Mouse (Mus musculus): ENCODE results near the gene Rrp7a. TPM values are rescaled to one million over a fixed set of nuclear protein-coding genes. Genes with fewer than 3 reads are reported as not detected.
"Not testable (repeated sequence)": the region's sequence is repeated elsewhere in the genome, so short reads cannot be mapped to it uniquely, and the experiment has no call there.

The Rrp7a gene
- polyA plus RNA-seq, 1 experiment from 2014 or later, result 61.1 TPM

DNA sequence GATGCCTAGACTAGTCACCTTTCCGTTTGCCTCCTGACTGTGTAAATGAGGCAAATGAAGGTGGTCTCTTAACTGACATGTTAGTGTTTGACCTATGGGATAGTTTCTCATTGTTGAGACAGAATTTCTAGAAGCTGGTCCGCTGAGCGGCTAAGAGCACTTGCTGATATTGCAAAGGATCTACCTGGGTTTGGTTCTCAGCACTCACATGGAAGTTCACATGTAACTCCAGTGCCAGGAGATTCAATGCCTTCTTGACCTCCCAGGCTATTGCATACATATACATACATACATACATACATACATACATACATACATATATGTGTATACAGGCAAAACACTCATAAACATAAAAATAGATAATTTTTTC, 27.5 kb upstream of the Rrp7a start:
- Histone ChIP-seq H3K4me1 (peaks cover 12% of the 10 kb centered on the region), H3K27me3 (replicated peaks) (no peaks in the 10 kb centered on the region), H3K4me3 (0 out of 2 replicates have a peak overlapping the region, but pooled peaks have one; percentile 7), H3K9ac (no peak overlapping the region), H3K4me2 (replicated peaks) (peak overlapping the region; percentile 89), H3K27ac (peak overlapping the region; percentile 64; the same call in 1 of the 2 replicates), H3K9me3 (no peaks in the 10 kb centered on the region), H3K36me3 (peaks cover 34% of the 10 kb centered on the region)
- 33% methylated on average over 3 of the region's 3 CpGs for WGBS
- ATAC-seq (ENCODE audit: low FRiP score, low read depth), result no peak

DNA sequence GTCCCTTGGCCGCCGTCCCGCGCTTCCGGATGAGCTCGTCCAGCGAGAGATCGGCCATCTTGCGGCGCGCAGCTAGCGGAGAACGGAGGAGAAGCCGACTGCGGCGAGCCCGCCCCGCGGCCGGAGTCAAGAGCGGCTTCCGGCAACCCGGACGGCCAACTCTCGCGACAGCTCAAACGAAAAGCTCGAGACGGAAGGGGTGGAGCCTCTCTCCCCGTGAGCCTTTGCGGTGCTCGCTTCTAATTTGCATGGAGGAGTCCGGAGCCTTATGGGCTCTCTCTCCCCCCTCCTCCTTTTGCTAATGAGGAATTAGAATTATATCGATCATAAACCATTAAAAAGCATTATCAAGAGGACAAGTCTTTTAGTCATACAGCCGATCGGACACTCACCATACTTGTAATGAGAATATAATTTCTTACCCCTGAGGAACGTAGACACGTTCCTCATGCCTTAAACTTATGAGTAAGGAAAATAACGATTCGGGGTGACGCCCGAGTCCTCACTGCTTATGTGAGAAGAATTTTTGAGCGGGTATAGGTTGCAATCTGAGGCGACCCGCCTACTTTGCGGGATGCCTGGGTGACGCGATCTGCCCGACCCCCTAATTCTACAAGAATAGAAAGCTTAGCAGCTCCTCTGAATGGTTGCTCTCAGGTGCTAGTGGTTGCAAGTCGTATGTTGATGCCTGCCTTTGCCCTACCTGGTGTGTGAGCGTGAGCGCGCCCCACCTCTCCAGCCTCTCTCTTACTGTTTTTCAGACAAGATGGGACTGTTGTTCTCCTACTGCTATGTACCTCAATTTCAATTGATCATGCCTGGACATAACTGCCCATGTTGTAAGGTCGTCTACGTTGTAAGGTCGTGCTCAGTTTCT, 26.8 kb upstream of the Rrp7a start, which contains the start of gene Poldip3:
TSS of gene Poldip3 (minus strand) at position 189 of the 877 bp plus-strand sequence.
- H3K9me3 ChIP-seq, result no peaks in the 10 kb centered on the region
- peak within 1 kb of the TSS; percentile 95 for H3K4me3 ChIP-seq
- H3K27ac ChIP-seq, result peak within 1 kb of the TSS; percentile 93
- peaks cover 12% of the 10 kb centered on the region for H3K4me1 ChIP-seq
- WGBS, result under 1% methylated on average over 56 of the region's 56 CpGs
- H3K4me2 ChIP-seq (replicated peaks), result peak within 1 kb of the TSS; percentile 89
- peak; percentile 92 for ATAC-seq (ENCODE audit: low FRiP score, low read depth)
- peaks cover 36% of the 10 kb centered on the region for H3K36me3 ChIP-seq
- H3K27me3 ChIP-seq (replicated peaks), result no peaks in the 10 kb centered on the region
- peak within 1 kb of the TSS; percentile 95 for H3K9ac ChIP-seq

DNA sequence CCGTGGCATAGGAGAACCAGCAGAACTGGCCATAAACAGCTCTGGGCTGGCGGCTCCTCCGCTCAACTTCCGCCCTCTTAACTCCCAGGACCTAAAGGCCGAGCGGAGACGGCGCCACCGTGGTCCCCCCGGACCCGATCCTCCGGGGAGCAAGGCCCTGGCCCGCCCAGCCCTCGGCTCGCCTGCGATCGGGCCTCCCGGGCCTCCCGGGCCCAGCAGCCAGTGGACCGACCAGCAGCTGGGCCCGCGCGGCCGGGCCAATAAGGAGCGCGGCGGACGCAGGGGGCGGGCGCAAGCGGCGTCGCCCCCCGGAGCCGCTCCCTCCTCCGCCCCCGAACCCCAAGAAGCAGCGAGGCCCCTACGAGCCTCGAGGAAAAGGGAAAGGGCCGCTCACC, 26.2 kb upstream of the Rrp7a start:
- ATAC-seq (ENCODE audit: low FRiP score, low read depth), result peak; percentile 87
- Histone ChIP-seq H3K4me2 (replicated peaks) (peak overlapping the region; percentile 89), H3K4me1 (peaks cover 12% of the 10 kb centered on the region), H3K9ac (peak overlapping the region; percentile 95), H3K9me3 (no peaks in the 10 kb centered on the region), H3K4me3 (peak overlapping the region; percentile 95), H3K36me3 (peaks cover 34% of the 10 kb centered on the region), H3K27ac (peak overlapping the region; percentile 93), H3K27me3 (replicated peaks) (no peaks in the 10 kb centered on the region)
- WGBS, result under 1% methylated on average over 41 of the region's 41 CpGs

DNA sequence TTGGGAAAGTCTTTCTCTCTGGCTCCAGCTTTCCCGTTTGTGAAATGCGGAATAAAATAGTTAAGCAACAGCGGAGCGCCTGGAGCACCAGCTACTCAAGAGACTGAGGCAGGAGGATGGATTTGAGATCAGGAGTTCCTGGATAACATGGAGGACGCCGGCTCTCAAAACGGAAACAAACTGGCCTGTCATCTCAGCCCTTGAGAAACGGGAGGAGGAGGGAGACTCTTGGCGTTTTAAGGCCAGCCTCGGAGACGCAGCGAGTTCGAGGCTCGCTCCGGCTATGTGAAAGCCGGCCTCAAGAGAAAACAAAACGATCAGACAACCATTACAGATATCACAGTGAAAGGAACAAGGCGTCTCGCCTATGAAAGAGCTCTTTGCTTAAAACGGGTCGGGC, 25.8 kb upstream of the Rrp7a start:
- Histone ChIP-seq H3K27ac (peak overlapping the region; percentile 93), H3K4me1 (peaks cover 14% of the 10 kb centered on the region), H3K27me3 (replicated peaks) (no peaks in the 10 kb centered on the region), H3K36me3 (peaks cover 30% of the 10 kb centered on the region), H3K4me2 (replicated peaks) (peak overlapping the region; percentile 89), H3K9me3 (no peaks in the 10 kb centered on the region), H3K4me3 (peak overlapping the region; percentile 95), H3K9ac (peak overlapping the region; percentile 95)
- no peak for ATAC-seq (ENCODE audit: low FRiP score, low read depth)
- 5% methylated on average over 21 of the region's 21 CpGs for WGBS

DNA sequence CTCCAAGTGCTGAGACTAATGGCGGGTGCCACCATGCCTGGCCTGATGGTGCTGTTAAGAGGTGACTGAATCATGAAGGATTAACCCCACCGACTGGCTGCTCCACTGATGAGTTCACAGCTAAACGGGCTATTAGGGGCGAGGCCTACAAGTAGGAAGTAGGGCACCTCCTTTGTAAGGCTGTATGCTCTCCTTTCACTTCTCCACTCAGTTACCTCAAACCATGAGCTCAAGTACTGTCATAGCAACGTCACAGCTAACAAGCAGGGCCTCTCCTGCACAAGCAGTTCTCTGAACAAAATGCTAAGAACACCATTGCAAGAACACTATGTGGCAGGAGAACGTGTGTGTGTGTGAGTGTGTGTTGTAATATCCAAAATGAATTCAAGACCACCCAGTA, 22.9 kb upstream of the Rrp7a start:
- ATAC-seq (ENCODE audit: low FRiP score, low read depth), result no peak
- Histone ChIP-seq H3K9me3 (no peaks in the 10 kb centered on the region), H3K27ac (no peak overlapping the region), H3K36me3 (peaks cover 29% of the 10 kb centered on the region), H3K27me3 (replicated peaks) (no peaks in the 10 kb centered on the region), H3K9ac (no peak overlapping the region), H3K4me3 (no peak overlapping the region), H3K4me2 (replicated peaks) (no peak overlapping the region), H3K4me1 (peaks cover 25% of the 10 kb centered on the region)
- 92% methylated on average over 6 of the region's 6 CpGs for WGBS

DNA sequence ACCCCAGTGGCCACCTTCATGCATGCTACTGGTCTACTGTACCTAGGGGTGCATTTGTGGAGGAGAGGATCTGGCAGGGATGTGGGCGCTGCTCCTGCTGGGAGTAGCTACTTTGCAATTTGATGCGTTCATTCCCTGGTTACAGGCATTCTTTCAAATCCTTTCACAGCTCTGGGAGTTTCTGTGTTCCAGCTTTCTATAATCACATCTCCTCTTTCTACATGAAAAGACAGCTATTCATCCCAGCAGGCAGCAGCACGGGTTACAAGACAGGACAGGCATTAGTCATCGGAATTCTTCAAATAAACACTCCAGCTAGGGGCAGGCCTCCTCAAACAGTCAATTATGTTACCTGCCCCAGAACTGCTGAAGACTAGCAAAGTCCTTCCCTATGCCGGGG, 20.3 kb upstream of the Rrp7a start:
- H3K27me3 ChIP-seq (replicated peaks), result no peaks in the 10 kb centered on the region
- H3K27ac ChIP-seq, result no peak overlapping the region
- peaks cover 20% of the 10 kb centered on the region for H3K4me1 ChIP-seq
- no peaks in the 10 kb centered on the region for H3K9me3 ChIP-seq
- H3K36me3 ChIP-seq, result peaks cover 37% of the 10 kb centered on the region
- no peak for ATAC-seq (ENCODE audit: low FRiP score, low read depth)
- H3K4me3 ChIP-seq, result no peak overlapping the region
- WGBS, result 55% methylated on average over 5 of the region's 5 CpGs
- no peak overlapping the region for H3K9ac ChIP-seq
- H3K4me2 ChIP-seq (replicated peaks), result no peak overlapping the region

DNA sequence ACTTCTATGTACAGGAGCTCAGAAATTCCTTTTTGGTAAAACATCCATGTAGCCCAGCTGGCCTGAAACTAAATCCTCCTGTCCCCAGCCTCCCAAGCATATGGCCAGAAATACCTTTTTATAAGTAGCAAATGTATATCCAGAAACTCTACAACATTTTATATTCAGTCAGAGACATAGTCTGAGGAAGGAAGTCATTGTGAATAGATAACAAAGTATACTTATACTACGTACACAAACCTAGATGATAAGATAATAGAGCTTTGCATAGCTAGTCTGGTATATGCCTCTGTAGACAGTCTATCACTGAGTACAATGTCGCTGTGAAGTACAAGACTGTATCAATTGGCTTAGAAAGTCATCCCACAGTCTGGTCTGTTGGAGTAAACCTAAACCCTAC, 13.1 kb upstream of the Rrp7a start:
- H3K4me3 ChIP-seq, result no peak overlapping the region
- no peak overlapping the region for H3K9ac ChIP-seq
- no peaks in the 10 kb centered on the region for H3K9me3 ChIP-seq
- no peak overlapping the region for H3K27ac ChIP-seq
- ATAC-seq (ENCODE audit: low FRiP score, low read depth), result no peak
- H3K27me3 ChIP-seq (replicated peaks), result no peaks in the 10 kb centered on the region
- peaks cover 69% of the 10 kb centered on the region for H3K36me3 ChIP-seq
- H3K4me1 ChIP-seq, result no peaks in the 10 kb centered on the region
- WGBS, result over 99% methylated on average over 2 of the region's 2 CpGs
- H3K4me2 ChIP-seq (replicated peaks), result no peak overlapping the region

DNA sequence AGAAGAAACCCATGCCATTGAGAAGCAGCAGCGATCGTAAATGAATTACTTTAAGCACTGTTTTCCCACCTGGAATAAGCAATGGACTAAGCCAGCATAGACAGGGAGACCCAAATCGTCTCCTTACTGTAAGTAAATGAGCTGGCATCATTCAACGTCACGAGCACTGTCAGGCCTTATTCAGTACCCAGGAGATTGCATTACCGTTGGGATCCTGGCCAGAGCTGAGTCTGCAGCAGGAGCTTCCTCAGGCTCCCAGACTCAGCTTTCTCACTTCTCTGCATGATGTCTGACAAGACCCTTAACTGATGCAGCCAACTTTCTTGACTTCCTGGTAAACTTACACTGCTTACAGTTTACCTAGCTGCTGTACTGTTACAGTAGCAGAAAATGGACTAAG, 12.1 kb upstream of the Rrp7a start:
- Histone ChIP-seq H3K9ac (no peak overlapping the region), H3K27ac (no peak overlapping the region), H3K27me3 (replicated peaks) (no peaks in the 10 kb centered on the region), H3K36me3 (peaks cover 77% of the 10 kb centered on the region), H3K4me3 (no peak overlapping the region), H3K4me1 (no peaks in the 10 kb centered on the region), H3K9me3 (no peaks in the 10 kb centered on the region), H3K4me2 (replicated peaks) (no peak overlapping the region)
- 92% methylated on average over 6 of the region's 6 CpGs for WGBS
- ATAC-seq (ENCODE audit: low FRiP score, low read depth), result no peak

DNA sequence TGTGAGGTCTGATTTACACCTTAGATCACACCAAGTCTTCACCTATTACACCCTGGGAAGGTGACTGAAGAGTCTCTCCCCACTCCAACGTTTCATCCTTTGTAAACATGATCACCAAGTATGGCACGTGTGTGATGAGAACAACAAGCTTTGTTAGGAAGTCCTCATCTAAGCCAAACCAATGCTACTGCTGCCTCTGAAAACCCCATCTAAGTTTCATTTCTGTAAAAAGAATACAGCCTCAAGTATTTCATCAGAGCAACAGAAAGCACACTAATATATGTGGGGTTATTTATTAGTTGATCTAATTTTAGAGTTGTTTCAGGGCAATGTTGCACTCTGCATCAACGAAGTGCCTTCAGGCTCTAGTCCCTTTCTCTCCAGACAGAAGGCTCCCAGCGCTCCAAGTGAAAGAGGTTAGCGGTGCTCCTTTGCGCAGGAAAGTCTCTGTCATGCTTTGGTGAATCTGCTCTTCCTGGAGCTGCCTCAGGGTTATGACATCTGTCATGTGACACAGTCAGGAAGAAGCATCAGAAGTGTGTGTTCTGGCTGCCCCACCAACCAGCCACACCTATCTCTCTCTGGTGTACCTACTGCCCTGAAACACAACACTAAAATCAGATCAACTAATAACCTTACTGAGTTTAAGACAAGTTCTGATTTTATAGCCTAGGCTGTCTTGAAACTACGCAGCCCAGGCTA, 7.1 kb upstream of the Rrp7a start:
- Histone ChIP-seq H3K27ac (no peak overlapping the region), H3K9ac (no peak overlapping the region), H3K27me3 (replicated peaks) (no peaks in the 10 kb centered on the region), H3K36me3 (peaks cover 93% of the 10 kb centered on the region), H3K4me2 (replicated peaks) (no peak overlapping the region), H3K4me1 (0 out of 2 replicates have a peak, but pooled peaks cover 3% of the 10 kb centered on the region), H3K9me3 (no peaks in the 10 kb centered on the region), H3K4me3 (no peak overlapping the region)
- no peak for ATAC-seq (ENCODE audit: low FRiP score, low read depth)
- WGBS, result 88% methylated on average over 7 of the region's 7 CpGs

DNA sequence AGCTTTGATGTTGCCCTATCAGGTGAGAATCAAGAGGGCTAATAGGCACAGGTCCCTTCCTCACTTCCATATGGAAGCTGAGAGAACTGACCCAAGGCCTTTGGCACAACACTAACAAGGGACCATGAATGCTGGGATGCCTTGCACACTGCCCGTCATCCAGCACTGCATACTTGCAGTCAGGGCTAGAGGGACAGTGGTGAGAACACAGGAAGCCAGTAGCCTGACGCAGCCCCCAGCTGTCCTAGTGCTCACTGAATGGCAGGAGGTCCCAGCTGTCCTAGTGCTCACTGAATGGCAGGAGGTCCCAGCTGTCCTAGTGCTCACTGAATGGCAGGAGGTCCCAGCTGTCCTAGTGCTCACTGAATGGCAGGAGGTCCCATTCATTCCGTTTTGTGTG, 4.4 kb upstream of the Rrp7a start:
- peak; percentile 36; the same call in 1 of the 2 replicates for ATAC-seq (ENCODE audit: low FRiP score, low read depth)
- H3K27ac ChIP-seq, result not testable (repeated sequence)
- peaks cover 67% of the 10 kb centered on the region for H3K36me3 ChIP-seq

DNA sequence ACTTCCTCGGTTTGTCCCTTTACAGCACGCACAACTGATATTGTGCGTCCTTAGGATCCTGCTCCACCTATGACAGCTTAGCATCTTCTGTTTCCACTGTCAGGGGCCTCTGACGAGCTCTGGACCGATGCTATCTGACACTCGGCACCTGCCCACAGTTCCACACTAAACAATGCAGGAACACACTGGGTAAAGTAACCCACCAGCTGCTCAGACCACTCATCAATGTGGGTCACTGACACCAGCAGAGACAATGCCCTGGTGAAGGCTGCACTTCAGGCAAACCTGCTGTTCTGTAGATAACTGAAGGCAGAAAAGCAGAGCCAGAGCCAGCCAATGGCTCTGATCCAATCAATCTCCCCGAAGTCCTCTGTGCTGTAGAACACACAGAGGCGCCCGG, 4.0 kb upstream of the Rrp7a start:
- Histone ChIP-seq H3K27me3 (replicated peaks) (no peaks in the 10 kb centered on the region), H3K4me2 (replicated peaks) (no peak overlapping the region), H3K36me3 (peaks cover 62% of the 10 kb centered on the region), H3K27ac (no peak overlapping the region), H3K4me1 (peaks cover 6% of the 10 kb centered on the region), H3K4me3 (no peak overlapping the region), H3K9ac (no peak overlapping the region), H3K9me3 (no peaks in the 10 kb centered on the region)
- 91% methylated on average over 9 of the region's 9 CpGs for WGBS
- no peak for ATAC-seq (ENCODE audit: low FRiP score, low read depth)

More for the DNA sequence above, 4.4 kb upstream of the Rrp7a start:
- H3K9ac ChIP-seq; H3K9me3 ChIP-seq; H3K4me2 ChIP-seq (replicated peaks); H3K4me3 ChIP-seq; H3K4me1 ChIP-seq; H3K27me3 ChIP-seq (replicated peaks): not testable (repeated sequence)
- 44% methylated on average over 3 of the region's 3 CpGs for WGBS

DNA sequence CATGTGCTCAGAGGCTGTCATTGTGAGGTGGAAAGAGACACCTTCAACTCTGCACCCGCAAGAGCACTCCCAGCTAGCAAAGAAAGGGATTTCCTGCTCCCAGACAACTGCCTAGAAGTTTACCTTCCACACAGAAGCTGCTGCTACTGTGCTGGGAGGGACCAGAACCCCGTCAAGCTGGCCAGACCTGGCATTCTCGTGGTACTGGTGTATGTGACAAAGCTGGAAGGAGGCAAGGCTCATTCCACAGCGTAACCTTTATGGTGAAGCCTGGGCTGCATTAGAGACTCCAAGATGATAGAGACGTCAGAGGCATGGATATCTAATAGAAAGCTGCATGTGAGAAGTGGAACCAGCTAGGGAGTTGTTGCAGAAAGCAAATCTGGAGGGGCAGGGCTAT, 2.0 kb upstream of the Rrp7a start:
- no peak overlapping the region for H3K4me2 ChIP-seq (replicated peaks)
- no peak for ATAC-seq (ENCODE audit: low FRiP score, low read depth)
- H3K9ac ChIP-seq, result no peak overlapping the region
- no peak overlapping the region for H3K27ac ChIP-seq
- peaks cover 8% of the 10 kb centered on the region for H3K4me1 ChIP-seq
- no peaks in the 10 kb centered on the region for H3K27me3 ChIP-seq (replicated peaks)
- H3K36me3 ChIP-seq, result peaks cover 49% of the 10 kb centered on the region
- H3K4me3 ChIP-seq, result no peak overlapping the region
- 68% methylated on average over 5 of the region's 5 CpGs for WGBS
- no peaks in the 10 kb centered on the region for H3K9me3 ChIP-seq
